Comparison of ENCODE assay signal across 19 mouse cellular contexts in genomic region chr6:48569065-48569807, GRCm38 (mm10). TPM values are rescaled to one million over a fixed set of nuclear protein-coding genes. Genes with fewer than 3 reads are reported as not detected.
DNase-seq lines count a peak whose midpoint lies in the region; ATAC-seq and TF ChIP-seq lines count a peak whose summit lies in the region.
"Had no signal": no experiment of that assay in that cellular context is flagged by ENCODE, and none has a peak within 500 bp of the region (broad histone marks: within the 10 kb centered on the region; RNA-seq: fewer than 3 reads in every experiment).

No protein-coding gene starts in this region.

- peak overlapping the region; percentile 23 for H3K4me3 ChIP-seq in heart, embryonic 15.5 days
- peak overlapping the region; percentile 10; the same call in 1 of the 2 replicates for H3K4me3 ChIP-seq in small intestine, adult 2 months (ENCODE audit: low read depth, low read length)
- H3K4me3 ChIP-seq: hindbrain, embryonic 12.5 days; limb, embryonic 12.5 days; myocyte had no signal

- peak overlapping the region; percentile 81 for H3K27ac ChIP-seq in heart, embryonic 15.5 days
- H3K27ac ChIP-seq in small intestine, adult 2 months (ENCODE audit: insufficient read depth, low read depth, low read length): peak overlapping the region; percentile 9; the same call in 1 of the 2 replicates
- H3K27ac ChIP-seq: hindbrain, embryonic 12.5 days had no signal

- WGBS in heart, embryonic 15.5 days: 34% methylated on average over 8 of the region's 8 CpGs
- 55% methylated on average over 8 of the region's 8 CpGs for WGBS in small intestine, adult 2 months

- H3K36me3 ChIP-seq in heart, embryonic 15.5 days: peaks cover 5% of the 10 kb centered on the region
- no peaks in the 10 kb centered on the region for H3K36me3 ChIP-seq in small intestine, adult 2 months (ENCODE audit: control insufficient read depth, insufficient read depth, low read length)

- peak; percentile 30 to 33 for DNase-seq in cerebellum, adult 18-20 months
- no peak for DNase-seq in cerebellum, postnatal 36 days
- no peak for DNase-seq in heart, adult 18-20 months
- no peak for DNase-seq in layer of hippocampus, adult 11-12 months (ENCODE audit: low spot score)
- DNase-seq: embryo, embryonic 11 days; right cerebral cortex, postnatal 4 days had no signal

- H3K4me2 ChIP-seq in heart, embryonic 15.5 days: peak overlapping the region; percentile 54
- H3K4me2 ChIP-seq: hindbrain, embryonic 12.5 days; limb, embryonic 12.5 days had no signal

- no peak overlapping the region for H3K9ac ChIP-seq in heart, embryonic 15.5 days
- H3K9ac ChIP-seq: hindbrain, embryonic 12.5 days; limb, embryonic 12.5 days; lung, embryonic 14.5 days had no signal

- ATAC-seq in heart, embryonic 15.5 days (replicated peaks; ENCODE audit: insufficient number of reproducible peaks, insufficient read depth, low FRiP score, low read depth): no peak
- ATAC-seq in inflammation-experienced regulatory T-cells, adult 6 months: peak; percentile 56
- no peak for ATAC-seq in megakaryocyte, adult 5-6 weeks (ENCODE audit: poor library complexity, severe bottlenecking)

- no peaks in the 10 kb centered on the region for H3K9me3 ChIP-seq in heart, embryonic 15.5 days (replicated peaks)
- H3K9me3 ChIP-seq: hindbrain, embryonic 12.5 days; limb, embryonic 12.5 days had no signal

- peaks cover 60% of the 10 kb centered on the region for H3K4me1 ChIP-seq in heart, embryonic 15.5 days (replicated peaks)
- peaks cover 23% of the 10 kb centered on the region for H3K4me1 ChIP-seq in small intestine, adult 2 months (ENCODE audit: control insufficient read depth, insufficient read depth, insufficient read length, low read length)

- H3K27me3 ChIP-seq in heart, embryonic 15.5 days: no peaks in the 10 kb centered on the region
- H3K27me3 ChIP-seq in small intestine, adult 2 months (ENCODE audit: control insufficient read depth, insufficient read depth, low read length): no peaks in the 10 kb centered on the region
- H3K27me3 ChIP-seq: hindbrain, embryonic 12.5 days; limb, embryonic 12.5 days had no signal

- TF ChIP-seq CTCF in small intestine, adult 2 months (IDR thresholded peaks at IDR 0.05; ENCODE audit: extremely low read depth, insufficient read length, insufficient replicate concordance, low read depth, low read length): no peak

- TF ChIP-seq POLR2A in small intestine, adult 2 months (IDR thresholded peaks at IDR 0.05; ENCODE audit: low read depth, low read length): no peak

RNA-seq across cellular contexts. Expression of gene Rarres2, which starts 3.4 kb away (rescaled TPM):
- polyA plus RNA-seq in heart, embryonic 15.5 days (2015; fragmentation: Nextera tagmentation; extraction: Ambion mirVana): 50.4 and 53.8 TPM in 2 replicates
- total RNA-seq in heart, adult 18-20 months (2021): 10 to 100 TPM; 60.1 to 86.3 TPM
- polyA plus RNA-seq in inflammation-experienced regulatory T-cells, adult 6 months (2017; shearing (Covaris generic)): under 1 TPM in 1 of 3 experiments, not detected in 2; 0.35 TPM
- polyA plus RNA-seq in small intestine, adult 2 months (2012; rRNA removed): 28.4 and 39.8 TPM in 2 replicates
- total RNA-seq in megakaryocyte, adult 5-6 weeks (2015): 0.74 TPM in 1 of 2 replicates, not detected in the other
- 0.15 and 0.94 TPM in 2 replicates for total RNA-seq in megakaryocyte, adult 5-6 weeks (2017)

RNA-seq across cellular contexts. Expression of gene Lrrc61, which starts 14.6 kb away (rescaled TPM):
- 6.0 and 7.0 TPM in 2 replicates for polyA plus RNA-seq in heart, embryonic 15.5 days (2015; fragmentation: Nextera tagmentation; extraction: Ambion mirVana)
- 10 to 100 TPM; 14.7 to 18.6 TPM for total RNA-seq in heart, adult 18-20 months (2021)
- polyA plus RNA-seq in inflammation-experienced regulatory T-cells, adult 6 months (2017; shearing (Covaris generic)): 10 to 100 TPM; 27.5 to 40.7 (median 30.3) TPM
- polyA plus RNA-seq in small intestine, adult 2 months (2012; rRNA removed): 8.7 and 12.4 TPM in 2 replicates
- total RNA-seq in megakaryocyte, adult 5-6 weeks (2015): 13.4 and 14.3 TPM in 2 replicates
- total RNA-seq in megakaryocyte, adult 5-6 weeks (2017): 9.7 and 11.3 TPM in 2 replicates

RNA-seq across cellular contexts. Expression of gene Gm45021, which starts 20.2 kb away (rescaled TPM):
- 0.70 TPM in 1 of 2 replicates, not detected in the other for polyA plus RNA-seq in heart, embryonic 15.5 days (2015; fragmentation: Nextera tagmentation; extraction: Ambion mirVana)
- not detected for total RNA-seq in heart, adult 18-20 months (2021)
- polyA plus RNA-seq in inflammation-experienced regulatory T-cells, adult 6 months (2017; shearing (Covaris generic)): not detected
- not detected in 2 replicates for polyA plus RNA-seq in small intestine, adult 2 months (2012; rRNA removed)
- not detected in 2 replicates for total RNA-seq in megakaryocyte, adult 5-6 weeks (2015)
- total RNA-seq in megakaryocyte, adult 5-6 weeks (2017): not detected in 2 replicates
- total RNA-seq: ES-E14; layer of hippocampus, postnatal 25 days; megakaryocyte-erythroid progenitor cell, adult 5-6 weeks had no signal
- polyA plus RNA-seq: brain, embryonic 14.5 days; hindbrain, embryonic 12.5 days; limb, embryonic 12.5 days; lung, embryonic 14.5 days; myocyte; testis, adult 2 months had no signal

RNA-seq across cellular contexts. Expression of gene Repin1, which starts 24.4 kb away (rescaled TPM):
- polyA plus RNA-seq in heart, embryonic 15.5 days (2015; fragmentation: Nextera tagmentation; extraction: Ambion mirVana): 23.4 and 28.1 TPM in 2 replicates
- 10 to 100 TPM; 32.3 to 32.9 TPM for total RNA-seq in heart, adult 18-20 months (2021)
- polyA plus RNA-seq in inflammation-experienced regulatory T-cells, adult 6 months (2017; shearing (Covaris generic)): 1 to 10 TPM; 2.7 to 6.3 (median 2.9) TPM
- polyA plus RNA-seq in small intestine, adult 2 months (2012; rRNA removed): 8.1 and 10.2 TPM in 2 replicates
- total RNA-seq in megakaryocyte, adult 5-6 weeks (2015): 1.8 and 2.7 TPM in 2 replicates
- 4.0 and 4.3 TPM in 2 replicates for total RNA-seq in megakaryocyte, adult 5-6 weeks (2017)

RNA-seq across cellular contexts. Expression of gene Gm44965, which starts 24.5 kb away (rescaled TPM):
- polyA plus RNA-seq in heart, embryonic 15.5 days (2015; fragmentation: Nextera tagmentation; extraction: Ambion mirVana): not detected in 2 replicates
- total RNA-seq in heart, adult 18-20 months (2021): not detected
- 1 to 10 TPM in 1 of 3 experiments, not detected in 2; 2.7 TPM for polyA plus RNA-seq in inflammation-experienced regulatory T-cells, adult 6 months (2017; shearing (Covaris generic))
- not detected in 2 replicates for polyA plus RNA-seq in small intestine, adult 2 months (2012; rRNA removed)
- total RNA-seq in megakaryocyte, adult 5-6 weeks (2015): not detected in 2 replicates
- total RNA-seq in megakaryocyte, adult 5-6 weeks (2017): not detected in 2 replicates
- total RNA-seq: ES-E14; layer of hippocampus, postnatal 25 days; megakaryocyte-erythroid progenitor cell, adult 5-6 weeks had no signal
- polyA plus RNA-seq: brain, embryonic 14.5 days; hindbrain, embryonic 12.5 days; limb, embryonic 12.5 days; lung, embryonic 14.5 days; testis, adult 2 months had no signal

Comparison
In these comparisons a context has a peak if more than half of its experiments do, and no peak if none do; other contexts are left out.
1. DNase-seq: peak in cerebellum, adult 18-20 months (2 of 2); none in cerebellum, postnatal 36 days (0 of 2), heart, adult 18-20 months (0 of 2) and layer of hippocampus, adult 11-12 months (single experiment).
2. RNA of gene Rarres2, which starts 3.4 kb away (polyA plus RNA-seq): 50.4 to 53.8 TPM in heart, embryonic 15.5 days and 28.4 to 39.8 TPM in small intestine, adult 2 months; 0.35 TPM in inflammation-experienced regulatory T-cells, adult 6 months; every median in the first group is over 10 times any median in the second.